Mouse (Mus musculus): ENCODE data around the gene Nrgn. TPM values are rescaled to one million over a fixed set of nuclear protein-coding genes. Genes with fewer than 3 reads are reported as not detected.
A peak's percentile ranks its signal among the peaks of the same experiment; 100 is the strongest.

Nrgn gene
- total RNA-seq, 2 experiments from 2014 or later: 4.1 to 6.7 TPM

- DNase-seq (ENCODE audit: low spot score in 2 of 2): no peak
Measured at GRCm38 (mm10) chr9:37554838-37555748, 2.4 kb upstream of the Nrgn start, which contains the start of gene Siae. TSS of gene Siae (plus strand) at chr9:37555698.

- no peak for DNase-seq (ENCODE audit: low spot score in 2 of 2)
Measured at GRCm38 (mm10) chr9:37554279-37554678, 1.6 kb upstream of the Nrgn start.

DNA sequence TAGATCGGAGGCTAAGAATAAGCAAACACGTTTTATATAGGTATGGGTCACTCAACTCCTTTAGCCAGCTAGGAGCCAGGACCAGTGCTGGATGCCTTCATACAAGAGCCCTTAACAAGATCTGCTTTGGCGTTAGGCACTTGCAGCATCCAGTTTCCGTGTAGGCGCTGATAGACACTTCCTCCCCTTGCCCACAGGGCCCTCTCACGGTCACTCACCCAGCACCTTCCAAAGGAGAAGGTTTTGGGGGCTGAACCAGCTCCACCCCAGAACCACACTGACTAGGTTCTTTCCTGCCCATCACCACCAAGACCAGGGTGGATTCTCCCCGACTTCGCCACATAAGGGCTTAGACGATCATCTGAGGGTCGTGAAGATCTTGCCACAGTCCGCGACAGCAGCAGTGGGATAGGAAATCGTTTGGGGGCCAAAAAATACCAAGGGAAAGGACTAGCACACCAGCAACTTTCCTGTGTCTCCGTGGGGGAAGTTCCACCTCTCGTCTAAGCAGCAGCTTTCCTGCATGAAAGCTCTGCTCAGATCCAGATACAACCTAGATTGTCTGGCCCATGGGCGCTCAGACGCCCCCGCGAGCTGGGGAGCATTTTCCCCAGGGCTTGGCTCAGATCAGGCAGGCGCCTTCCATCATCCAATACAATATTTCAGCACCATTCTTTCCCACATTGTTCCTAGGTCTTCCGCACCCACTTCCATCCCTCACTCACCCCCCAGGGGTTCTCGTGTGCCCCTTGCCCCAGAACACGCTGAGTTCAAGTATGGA is 763 bp downstream of the Nrgn start:
- no peak for DNase-seq (ENCODE audit: low spot score in 2 of 2)

DNA sequence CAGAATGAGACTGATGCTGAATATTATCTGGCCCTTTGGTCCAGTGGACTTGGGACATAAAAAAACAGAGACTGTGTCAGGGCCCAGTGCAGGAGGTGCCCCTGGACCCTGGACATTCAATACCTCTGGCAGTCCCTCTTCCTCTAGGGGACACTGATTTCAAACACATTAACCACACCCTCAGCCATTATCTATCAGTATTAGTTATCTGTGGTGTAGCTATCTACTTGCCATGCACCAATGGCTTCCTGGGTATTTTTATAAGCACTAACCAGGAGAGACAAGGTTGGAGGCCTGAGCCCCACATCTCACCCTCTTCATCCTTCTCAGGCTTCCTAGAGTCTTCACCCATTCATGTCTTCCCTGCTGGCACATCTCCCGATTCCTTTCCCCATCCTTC is 2.3 kb downstream of the Nrgn start:
- DNase-seq (ENCODE audit: low spot score in 2 of 2): no peak

DNA sequence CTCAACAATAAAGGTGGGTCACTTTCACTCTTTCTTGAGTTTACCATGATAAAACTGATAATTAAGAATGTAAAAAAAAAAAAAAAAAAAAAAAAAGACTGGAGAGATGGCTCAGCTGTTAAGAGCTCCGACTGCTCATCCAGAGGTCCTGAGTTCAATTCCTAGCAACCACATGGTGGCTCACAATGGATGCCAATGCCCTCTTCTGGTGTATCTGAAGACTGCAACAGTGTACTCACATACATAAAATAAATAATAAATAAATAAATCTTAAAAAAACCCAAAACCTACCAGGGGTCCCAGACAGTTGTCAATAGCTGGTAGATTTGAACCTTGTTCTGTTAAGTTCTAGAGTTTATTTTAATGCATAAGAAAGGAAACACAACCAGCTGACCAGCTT is 5.8 kb downstream of the Nrgn start:
- no peak for DNase-seq (ENCODE audit: low spot score in 2 of 2)

DNA sequence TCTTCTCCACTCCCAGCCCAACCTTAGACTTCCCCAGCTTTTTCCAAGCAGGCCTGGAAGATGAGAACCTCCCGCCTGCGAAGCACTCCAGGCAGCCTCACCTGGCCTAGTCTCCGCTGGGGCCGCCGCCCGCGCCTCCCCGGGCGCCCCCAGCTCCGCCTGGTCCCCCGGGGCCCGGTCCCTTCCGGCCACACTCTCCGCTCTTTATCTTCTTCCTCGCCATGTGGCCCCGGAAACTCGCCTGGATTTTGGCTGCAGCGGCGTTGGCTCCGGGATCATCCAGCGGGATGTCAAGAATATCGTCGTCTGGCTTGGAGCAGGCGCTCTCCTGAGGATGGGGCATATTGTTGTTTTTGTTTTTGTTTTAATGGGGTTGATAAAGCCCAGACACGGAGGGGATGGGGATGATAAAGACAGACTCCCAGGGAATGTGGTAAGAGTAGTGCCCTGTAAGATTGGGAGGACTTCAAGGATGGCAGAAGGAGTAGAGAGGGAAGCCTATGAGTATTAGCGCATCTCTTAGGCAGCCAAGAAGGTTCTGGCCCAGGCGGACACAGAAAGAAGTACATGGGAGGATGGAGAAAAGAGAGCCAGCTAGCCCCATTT is 6.8 kb downstream of the Nrgn start:
- no peak for DNase-seq (ENCODE audit: low spot score in 2 of 2)

- DNase-seq (ENCODE audit: low spot score in 2 of 2): no peak
Measured at GRCm38 (mm10) chr9:37545166-37545610, 7.5 kb downstream of the Nrgn start.

DNA sequence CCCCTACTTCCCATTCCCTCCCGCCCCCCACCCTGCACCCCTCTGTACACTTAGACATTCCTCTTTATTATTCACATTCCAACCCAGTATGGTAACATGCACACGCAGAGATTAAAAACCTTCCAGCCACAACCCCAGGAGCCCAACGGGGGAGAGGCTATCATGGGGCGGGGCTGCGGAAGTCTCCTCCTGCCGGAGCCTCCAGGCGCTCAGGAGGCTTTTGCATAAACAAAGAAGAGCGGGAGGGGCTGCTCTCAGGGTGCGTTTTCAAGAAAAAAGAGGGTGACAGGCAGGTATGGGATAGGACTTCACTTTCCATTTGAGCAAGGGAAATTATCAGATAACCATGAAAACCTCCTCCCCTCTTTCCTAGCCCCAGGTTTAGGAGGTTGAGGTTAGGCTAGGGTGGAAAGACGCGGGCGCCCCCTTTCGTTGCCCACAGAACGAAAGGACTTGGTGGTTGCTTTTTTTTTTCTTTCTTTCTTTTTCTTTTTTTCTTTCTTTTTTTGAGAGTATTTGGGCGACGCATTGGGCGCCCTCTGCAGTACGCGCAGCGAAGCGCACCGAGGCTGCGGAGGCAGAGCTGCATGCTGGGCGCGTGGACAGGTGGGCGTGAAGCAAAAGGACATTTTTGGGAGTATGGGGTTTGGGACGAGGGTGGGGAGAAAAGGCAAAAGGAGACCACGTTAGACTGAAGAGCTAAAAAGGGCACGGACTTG is 8.1 kb downstream of the Nrgn start:
- peak in 1 of 2 experiments; percentile 44 for DNase-seq (ENCODE audit: low spot score in 2 of 2)

DNA sequence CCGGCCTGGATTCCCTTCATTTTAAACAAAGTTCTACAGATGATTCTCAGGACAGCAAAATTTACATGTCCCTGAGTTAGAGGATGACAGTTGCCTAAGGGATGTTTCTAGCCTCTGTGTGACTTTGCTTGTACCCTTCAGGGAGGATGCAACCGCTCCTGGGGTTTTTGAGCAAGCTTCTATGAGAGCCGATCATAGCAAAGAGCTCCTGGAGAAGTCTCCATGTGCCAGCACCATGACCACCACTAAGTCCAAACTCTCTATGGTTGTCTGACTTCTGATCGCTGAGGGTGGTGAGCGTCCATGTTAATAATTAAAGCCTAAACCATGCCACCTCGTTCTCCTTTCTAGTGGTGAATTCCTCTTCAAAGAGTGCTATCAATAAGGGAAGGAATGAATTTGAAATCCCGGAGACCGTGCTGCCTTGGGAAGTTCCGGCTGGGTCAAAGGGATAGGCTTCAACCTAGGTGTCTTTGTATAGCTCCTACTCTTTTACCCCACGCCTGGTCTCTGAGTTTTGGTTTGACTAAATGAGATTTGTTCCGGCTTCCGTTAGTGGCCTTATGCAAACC is 8.7 kb downstream of the Nrgn start:
- DNase-seq (ENCODE audit: low spot score in 2 of 2): no peak

- DNase-seq (ENCODE audit: low spot score in 2 of 2): no peak
Measured at GRCm38 (mm10) chr9:37541851-37542642, 10.7 kb downstream of the Nrgn start.

DNA sequence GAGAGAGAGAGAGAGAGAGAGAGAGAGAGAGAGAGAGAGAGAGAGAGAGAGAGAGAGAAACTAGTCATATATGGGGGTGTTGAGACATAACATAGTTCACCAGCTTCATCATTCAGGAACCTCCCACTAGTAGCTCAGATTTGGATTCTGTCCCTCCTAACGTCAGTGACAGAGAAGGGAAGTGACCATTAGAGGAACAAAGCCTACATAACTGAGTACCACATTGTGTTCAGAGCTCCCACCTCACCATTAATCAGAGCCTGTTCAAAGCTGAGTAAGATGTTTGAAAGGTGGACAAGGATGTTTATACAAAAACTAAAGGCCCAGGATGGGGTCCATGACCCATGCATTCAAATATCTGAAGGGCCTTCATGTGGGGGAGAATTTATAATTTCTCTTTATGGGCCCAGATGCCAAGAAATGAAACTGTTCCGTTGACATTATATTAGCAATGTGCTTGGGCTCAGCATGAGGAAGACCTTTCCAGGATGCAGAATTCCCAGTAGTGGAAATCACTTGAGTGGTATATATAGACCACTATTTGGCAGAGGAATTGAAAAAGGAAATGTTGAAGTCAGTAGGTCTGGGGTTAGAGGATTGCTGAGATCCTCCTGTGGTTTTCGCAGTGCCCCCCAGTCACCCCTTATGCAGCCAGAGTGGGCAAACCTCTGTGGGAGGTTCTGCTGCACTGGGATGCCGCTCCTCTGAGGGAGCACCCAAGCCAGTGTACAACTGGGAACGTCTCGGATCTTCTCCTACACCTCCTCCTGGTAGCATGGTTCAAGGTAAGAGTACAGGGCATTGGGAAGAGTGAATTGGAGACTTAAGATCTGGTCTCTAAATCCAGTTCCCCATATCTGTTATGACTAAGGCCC is 11.8 kb downstream of the Nrgn start:
- DNase-seq (ENCODE audit: low spot score in 2 of 2): no peak

DNA sequence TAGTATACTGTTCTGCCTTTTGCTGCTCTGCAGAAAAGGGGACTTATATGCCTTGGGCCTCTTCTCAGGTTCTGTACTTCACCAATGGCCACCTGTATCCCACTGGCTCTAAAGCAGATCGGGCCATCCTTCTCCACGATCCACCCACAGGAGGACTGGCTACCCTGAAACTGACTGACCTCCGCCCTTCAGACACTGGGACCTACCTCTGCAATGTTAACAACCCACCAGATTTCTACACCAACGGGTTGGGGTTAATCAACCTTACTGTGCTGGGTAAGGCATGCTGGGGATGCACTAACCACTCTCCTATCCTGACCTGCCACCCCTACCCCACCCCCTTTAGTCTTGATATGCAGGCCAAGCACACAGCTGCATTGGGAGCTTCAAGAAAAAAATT is 12.5 kb downstream of the Nrgn start:
- no peak for DNase-seq (ENCODE audit: low spot score in 2 of 2)

- DNase-seq (ENCODE audit: low spot score in 2 of 2): no peak
Measured at GRCm38 (mm10) chr9:37539170-37540025, 13.3 kb downstream of the Nrgn start, which contains the start of gene Vsig2. TSS of gene Vsig2 (plus strand) at chr9:37539255.

GRCm38 (mm10) chr9:37537658-37538250 is 14.9 kb downstream of the Nrgn start:
- DNase-seq (ENCODE audit: low spot score in 2 of 2): no peak

GRCm38 (mm10) chr9:37536851-37537250 is 15.9 kb downstream of the Nrgn start:
- DNase-seq (ENCODE audit: low spot score in 2 of 2): no peak

DNA sequence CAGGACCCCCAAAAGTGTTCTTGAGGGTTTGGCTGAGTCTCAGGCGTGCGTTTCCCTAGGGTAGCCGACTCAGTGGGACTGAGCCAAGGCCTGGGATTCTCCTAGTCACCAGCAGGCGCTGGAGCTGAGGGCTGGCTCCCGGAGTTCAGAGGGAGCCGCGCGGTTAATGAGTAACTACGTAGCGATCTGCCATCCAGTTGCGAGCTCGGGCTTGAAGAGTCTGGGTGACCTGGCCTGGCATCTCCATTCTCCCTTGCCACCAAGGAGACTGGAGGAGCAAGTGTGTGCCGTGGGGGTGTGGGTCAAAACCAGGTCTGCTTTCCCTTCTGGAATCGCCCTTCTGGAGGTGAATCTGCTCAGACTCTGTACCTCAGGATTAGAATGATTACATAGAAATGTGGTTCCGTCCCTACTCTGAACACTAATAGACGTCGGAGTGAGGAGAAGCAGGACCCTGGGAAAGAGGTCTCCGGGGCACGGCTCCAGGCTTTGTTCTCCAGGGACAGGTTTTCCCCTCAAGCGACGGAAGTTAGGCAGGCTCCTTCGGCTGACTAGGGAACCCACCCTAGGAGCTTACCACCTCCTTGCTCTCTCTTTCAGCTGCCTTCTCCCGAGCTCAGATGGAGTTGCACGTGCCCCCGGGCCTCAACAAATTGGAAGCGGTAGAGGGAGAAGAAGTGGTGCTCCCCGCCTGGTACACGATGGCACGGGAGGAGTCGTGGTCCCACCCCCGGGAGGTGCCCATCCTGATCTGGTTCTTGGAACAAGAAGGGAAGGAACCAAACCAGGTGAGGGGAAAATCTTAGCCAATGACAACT is 21.6 kb downstream of the Nrgn start:
- no peak for DNase-seq (ENCODE audit: low spot score in 2 of 2)

All from adrenal gland, postnatal 4 days (tissue).